Mouse (Mus musculus): ENCODE results near the gene Ccr2.
"Not testable (repeated sequence)": the region's sequence is repeated elsewhere in the genome, so short reads cannot be mapped to it uniquely, and the experiment has no call there.

Gene Ccr2

GRCm38 (mm10) chr9:124118489-124118888 is 16.7 kb downstream of the Ccr2 start:
- DNase-seq (ENCODE audit: low read depth, low spot score): no peak

- DNase-seq (ENCODE audit: low read depth, low spot score): no peak
Measured at GRCm38 (mm10) chr9:124121387-124122184, 19.8 kb downstream of the Ccr2 start, which contains the start of gene Ccr5. Gene Ccr5 (plus strand): TSS chr9:124121543.

GRCm38 (mm10) chr9:124125576-124125975 is 23.8 kb downstream of the Ccr2 start:
- no peak for DNase-seq (ENCODE audit: low read depth, low spot score)

GRCm38 (mm10) chr9:124126373-124126772 is 24.6 kb downstream of the Ccr2 start:
- no peak for DNase-seq (ENCODE audit: low read depth, low spot score)

- no peak for DNase-seq (ENCODE audit: low read depth, low spot score)
Measured at GRCm38 (mm10) chr9:124127412-124127811, 25.7 kb downstream of the Ccr2 start.

GRCm38 (mm10) chr9:124128379-124128778 is 26.6 kb downstream of the Ccr2 start:
- peak; percentile 53 for DNase-seq (ENCODE audit: low read depth, low spot score)

GRCm38 (mm10) chr9:124132899-124133298 is 31.1 kb downstream of the Ccr2 start:
- not testable (repeated sequence) for DNase-seq (ENCODE audit: low read depth, low spot score)

- DNase-seq (ENCODE audit: low read depth, low spot score): not testable (repeated sequence)
Measured at GRCm38 (mm10) chr9:124134919-124135318, 33.2 kb downstream of the Ccr2 start.

- no peak for DNase-seq (ENCODE audit: low read depth, low spot score)
Measured at GRCm38 (mm10) chr9:124137619-124138018, 35.9 kb downstream of the Ccr2 start.

- no peak for DNase-seq (ENCODE audit: low read depth, low spot score)
Measured at GRCm38 (mm10) chr9:124138055-124138775, 36.5 kb downstream of the Ccr2 start.

- DNase-seq (ENCODE audit: low read depth, low spot score): no peak
Measured at GRCm38 (mm10) chr9:124143678-124144077, 41.9 kb downstream of the Ccr2 start.

GRCm38 (mm10) chr9:124146307-124146706 is 44.6 kb downstream of the Ccr2 start:
- no peak for DNase-seq (ENCODE audit: low read depth, low spot score)

All from retina, postnatal 7 days (tissue).